Mouse (Mus musculus) neural tube, embryonic 12.5 days (tissue): Measurements from ENCODE around the gene Tgfbr2. TPM values are rescaled to one million over a fixed set of nuclear protein-coding genes. Genes with fewer than 3 reads are reported as not detected.
"Not testable (repeated sequence)": the region's sequence is repeated elsewhere in the genome, so short reads cannot be mapped to it uniquely, and the experiment has no call there.

Source experiments
- ATAC-seq: fragments of 200-750 bp; cut with Nextera tagmentation; 2 replicates; pipeline ENCODE4 v1.8.0; 2017; ENCODE audit warnings: low read depth, mild to moderate bottlenecking, moderate TSS enrichment, moderate library complexity; ENCODE audit not compliant: low FRiP score
- H3K27ac ChIP-seq: fragments of 300-500 bp; sonication (generic); 2 replicates; pipeline ENCODE4 v1.5.1; 2016
- H3K27me3 ChIP-seq: fragments of 300-500 bp; sonication (generic); replicated peaks from 2 replicates; pipeline ENCODE4 v1.6.1; 2016; ENCODE audit warnings: mild to moderate bottlenecking
- H3K36me3 ChIP-seq: fragments of 300-500 bp; sonication (generic); 2 replicates; pipeline ENCODE4 v1.6.1; 2016; ENCODE audit warnings: mild to moderate bottlenecking
- H3K4me1 ChIP-seq: fragments of 300-500 bp; sonication (generic); 2 replicates; pipeline ENCODE4 v1.6.1; 2016
- H3K4me2 ChIP-seq: fragments of 300-500 bp; sonication (generic); replicated peaks from 2 replicates; pipeline ENCODE4 v1.6.1; 2016; ENCODE audit warnings: mild to moderate bottlenecking
- H3K4me3 ChIP-seq: fragments of 300-500 bp; sonication (generic); 2 replicates; pipeline ENCODE4 v1.5.1; 2016
- H3K9ac ChIP-seq: fragments of 300-500 bp; sonication (generic); 2 replicates; pipeline ENCODE4 v1.6.1; 2016; ENCODE audit warnings: mild to moderate bottlenecking
- H3K9me3 ChIP-seq: fragments of 300-500 bp; sonication (generic); 2 replicates; pipeline ENCODE4 v1.6.1; 2016; ENCODE audit warnings: mild to moderate bottlenecking
- WGBS: fragments of 180-500 bp; shearing (Covaris S2); methylation state at CpG from one replicate; pipeline ENCODE4 v1.1.7; 2016; 5-methylcytosine and 5-hydroxymethylcytosine counted together
- polyA plus RNA-seq: library from polyadenylated mRNA; unstranded; fragments of >200 nt; fragmentation: Nextera tagmentation; extraction: Ambion mirVana; gene quantifications from 2 replicates; pipeline ENCODE4 v1.2.1, GENCODE M21; 2016

Tgfbr2 gene
- polyA plus RNA-seq, 1 experiment from 2014 or later: 14.4 TPM

DNA sequence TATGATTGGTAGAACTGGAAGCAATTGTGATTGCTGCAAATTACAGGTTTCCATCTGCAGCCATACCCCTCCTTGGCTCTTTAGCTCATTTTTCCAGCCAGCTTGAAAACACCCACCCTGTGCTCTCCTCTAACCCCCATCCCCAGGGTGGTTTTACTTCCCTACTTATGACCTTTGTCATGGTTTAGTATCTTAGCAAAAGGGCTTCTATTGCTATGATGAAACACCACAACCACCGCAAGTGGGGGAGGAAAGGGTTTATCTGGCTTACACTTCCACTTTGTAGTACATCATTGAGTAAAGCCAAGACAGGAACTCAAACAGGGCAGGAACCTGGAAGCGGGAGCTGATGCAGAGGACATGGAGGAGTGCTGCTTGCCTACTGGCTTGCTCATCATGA is 97.7 kb downstream of the Tgfbr2 start:
- Histone ChIP-seq H3K27ac (no peak overlapping the region), H3K9me3 (no peaks in the 10 kb centered on the region), H3K36me3 (no peaks in the 10 kb centered on the region), H3K9ac (no peak overlapping the region), H3K4me3 (no peak overlapping the region), H3K27me3 (no peaks in the 10 kb centered on the region), H3K4me1 (no peaks in the 10 kb centered on the region), H3K4me2 (no peak overlapping the region)
- no peak for ATAC-seq
- 92% methylated on average over 2 of the region's 2 CpGs for WGBS

DNA sequence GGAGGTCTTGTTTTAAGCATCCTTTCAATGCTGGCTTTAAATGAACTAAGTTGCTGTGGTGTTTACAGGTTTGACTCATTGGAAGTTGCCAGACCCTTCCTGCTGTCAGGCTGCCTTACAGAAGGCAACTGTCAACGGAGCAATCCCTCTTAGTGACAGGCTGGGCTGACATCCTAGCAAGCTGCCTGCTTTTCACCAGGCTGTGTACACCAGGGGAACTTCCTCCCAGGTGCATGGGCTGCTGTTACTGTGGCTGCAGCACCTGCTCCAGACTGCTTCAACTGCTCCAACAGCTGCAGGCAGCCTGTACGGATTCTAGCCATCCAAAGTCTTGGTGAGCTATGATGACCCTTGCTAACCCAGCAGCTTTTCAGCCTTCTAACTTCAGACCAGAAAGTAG is 98.2 kb downstream of the Tgfbr2 start:
- Histone ChIP-seq H3K27me3 (no peaks in the 10 kb centered on the region), H3K4me1 (no peaks in the 10 kb centered on the region), H3K4me2 (no peak overlapping the region), H3K4me3 (no peak overlapping the region), H3K9ac (no peak overlapping the region), H3K9me3 (no peaks in the 10 kb centered on the region), H3K36me3 (no peaks in the 10 kb centered on the region), H3K27ac (no peak overlapping the region)
- no peak for ATAC-seq
- 88% methylated on average over 2 of the region's 2 CpGs for WGBS

DNA sequence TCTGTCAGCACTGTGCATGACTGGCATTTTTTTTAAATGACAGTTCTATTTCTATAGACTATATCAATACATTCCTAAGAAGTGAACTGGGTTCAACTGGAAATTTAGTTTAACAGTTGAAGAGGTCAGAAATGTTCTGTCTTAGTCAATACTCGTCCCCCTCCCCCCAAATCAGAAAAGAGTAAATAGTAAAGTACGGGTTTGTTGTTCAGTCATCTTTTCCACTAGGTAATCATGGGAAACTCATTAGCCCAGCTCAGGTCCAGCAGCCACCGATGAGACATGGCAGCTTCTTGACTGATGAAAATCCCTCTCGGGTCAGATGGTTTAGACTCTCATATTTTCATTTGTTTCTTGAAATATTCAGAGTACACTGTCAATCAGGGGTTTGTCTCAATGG is 99.0 kb downstream of the Tgfbr2 start:
- ATAC-seq: no peak
- H3K27ac ChIP-seq: no peak overlapping the region
- WGBS: 83% methylated on average over 4 of the region's 4 CpGs

DNA sequence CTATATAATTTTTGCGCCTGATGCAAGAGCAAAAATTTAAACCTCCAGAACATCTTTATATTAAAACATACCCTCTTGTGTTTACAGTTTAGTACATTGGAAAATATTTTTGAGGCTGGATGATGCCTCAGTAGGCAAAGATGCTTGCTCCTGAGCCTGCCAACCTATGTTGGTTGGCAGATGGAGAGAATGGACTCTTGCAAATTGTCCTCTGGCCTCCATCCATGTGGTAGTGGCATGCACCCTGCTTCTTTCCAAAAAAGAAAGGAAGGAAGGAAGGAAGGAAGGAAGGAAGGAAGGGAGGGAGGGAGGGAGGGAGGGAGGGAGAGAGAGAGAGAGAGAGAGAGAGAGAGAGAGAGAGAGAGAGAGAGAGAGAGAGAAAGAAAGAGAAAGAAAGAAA is 103.6 kb downstream of the Tgfbr2 start:
- not testable (repeated sequence) for H3K4me2 ChIP-seq, H3K9ac ChIP-seq, H3K4me1 ChIP-seq, H3K27ac ChIP-seq, H3K4me3 ChIP-seq, ATAC-seq, H3K9me3 ChIP-seq, H3K36me3 ChIP-seq, H3K27me3 ChIP-seq
- 95% methylated on average over 1 of the region's 1 CpGs for WGBS

More for the DNA sequence above, 99.0 kb downstream of the Tgfbr2 start:
- H3K4me2 ChIP-seq: no peak overlapping the region
- H3K27me3 ChIP-seq: no peaks in the 10 kb centered on the region
- H3K36me3 ChIP-seq: no peaks in the 10 kb centered on the region
- H3K9ac ChIP-seq: no peak overlapping the region
- no peak overlapping the region for H3K4me3 ChIP-seq
- no peaks in the 10 kb centered on the region for H3K9me3 ChIP-seq
- no peaks in the 10 kb centered on the region for H3K4me1 ChIP-seq

DNA sequence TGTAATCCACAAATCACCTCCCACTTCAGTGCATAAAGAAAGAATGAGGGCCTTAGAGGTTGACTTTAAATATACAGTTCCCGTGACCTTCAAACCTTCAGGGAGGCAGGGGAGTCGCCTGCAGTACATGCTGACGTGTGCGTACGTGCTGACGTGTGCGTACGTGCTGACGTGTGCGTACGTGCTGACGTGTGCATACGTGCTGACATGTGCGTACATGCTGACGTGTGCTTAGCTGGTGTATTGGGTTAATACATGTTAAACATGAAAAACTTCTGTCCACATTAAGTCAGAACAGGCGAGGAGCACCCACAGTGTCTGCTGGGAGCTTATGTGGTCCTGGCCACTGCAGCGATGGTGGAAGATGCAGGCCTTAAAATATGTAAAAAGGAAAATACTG is 110.4 kb downstream of the Tgfbr2 start:
- Histone ChIP-seq H3K4me3 (no peak overlapping the region), H3K9ac (no peak overlapping the region), H3K4me2 (no peak overlapping the region), H3K27ac (no peak overlapping the region), H3K36me3 (no peaks in the 10 kb centered on the region), H3K4me1 (no peaks in the 10 kb centered on the region), H3K9me3 (no peaks in the 10 kb centered on the region), H3K27me3 (no peaks in the 10 kb centered on the region)
- WGBS: 93% methylated on average over 17 of the region's 17 CpGs
- ATAC-seq: no peak

DNA sequence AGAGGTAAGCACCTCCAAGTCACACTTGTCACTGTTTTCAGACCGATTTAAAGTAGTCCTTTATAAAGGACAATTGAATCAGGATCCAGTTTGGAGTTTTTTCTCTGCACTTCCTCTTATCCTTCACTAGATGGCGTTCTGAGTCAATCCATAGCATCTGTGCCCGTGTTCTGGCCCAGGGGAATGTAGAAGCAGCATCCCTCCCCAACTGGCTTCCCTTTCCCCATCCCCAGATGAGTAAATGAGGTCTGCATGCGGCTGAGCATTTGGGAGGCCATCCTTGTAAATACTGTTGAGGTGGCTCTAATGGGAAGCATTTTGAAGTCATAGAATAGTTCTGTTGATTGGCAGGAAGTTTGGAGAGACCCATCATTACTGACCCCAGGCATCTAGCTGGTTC is 114.5 kb downstream of the Tgfbr2 start:
- 14% methylated on average over 4 of the region's 4 CpGs for WGBS
- no peak for ATAC-seq
- H3K4me2 ChIP-seq: no peak overlapping the region

DNA sequence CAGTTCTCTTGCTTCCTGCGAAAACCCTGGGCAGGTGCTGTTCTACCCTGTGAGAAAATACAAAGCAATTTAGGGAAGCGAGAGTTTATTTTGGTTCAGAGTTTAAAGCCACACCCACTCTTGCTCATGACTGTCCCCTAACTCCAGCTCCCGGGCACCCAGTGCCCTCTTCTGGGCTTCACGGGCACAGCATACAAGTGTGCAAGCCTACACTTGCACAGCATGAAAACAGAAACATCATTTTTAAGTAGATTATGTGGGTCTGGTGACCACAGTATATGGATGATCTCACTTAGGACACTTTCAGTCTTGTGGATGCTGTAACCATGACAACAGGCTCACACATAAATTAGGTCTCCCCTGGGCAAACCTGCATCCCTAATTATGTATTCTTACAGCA is 116.0 kb downstream of the Tgfbr2 start:
- Histone ChIP-seq H3K4me1 (no peaks in the 10 kb centered on the region), H3K27me3 (no peaks in the 10 kb centered on the region), H3K4me2 (no peak overlapping the region), H3K36me3 (no peaks in the 10 kb centered on the region), H3K27ac (no peak overlapping the region), H3K9ac (no peak overlapping the region), H3K4me3 (no peak overlapping the region), H3K9me3 (no peaks in the 10 kb centered on the region)
- ATAC-seq: no peak
- 63% methylated on average over 4 of the region's 4 CpGs for WGBS

More for the DNA sequence above, 114.5 kb downstream of the Tgfbr2 start:
- no peak overlapping the region for H3K27ac ChIP-seq
- no peak overlapping the region for H3K4me3 ChIP-seq
- no peaks in the 10 kb centered on the region for H3K36me3 ChIP-seq
- H3K9ac ChIP-seq: no peak overlapping the region
- H3K4me1 ChIP-seq: no peaks in the 10 kb centered on the region
- H3K27me3 ChIP-seq: no peaks in the 10 kb centered on the region
- H3K9me3 ChIP-seq: no peaks in the 10 kb centered on the region

DNA sequence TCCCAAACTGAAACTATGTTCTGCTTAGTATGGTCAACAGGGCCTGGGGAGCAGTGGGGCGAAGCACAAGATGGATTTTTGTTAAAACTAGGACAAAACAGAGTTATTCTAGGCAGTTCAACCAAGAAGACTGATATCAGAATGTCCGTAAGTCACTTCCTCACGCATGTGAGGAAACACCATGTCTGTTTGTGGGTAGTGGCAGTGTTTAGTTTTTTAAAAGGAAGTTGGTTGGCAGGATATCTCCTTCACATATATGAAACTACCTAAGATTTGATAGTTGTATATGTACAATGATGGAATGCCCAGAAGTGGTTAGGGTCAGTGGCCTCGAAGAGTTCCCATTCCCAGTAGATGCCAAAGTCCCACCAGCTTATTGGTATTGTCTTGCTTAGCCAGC is 116.7 kb downstream of the Tgfbr2 start:
- Histone ChIP-seq H3K27ac (no peak overlapping the region), H3K4me2 (no peak overlapping the region), H3K36me3 (no peaks in the 10 kb centered on the region), H3K27me3 (no peaks in the 10 kb centered on the region), H3K4me1 (no peaks in the 10 kb centered on the region), H3K9ac (no peak overlapping the region), H3K9me3 (no peaks in the 10 kb centered on the region), H3K4me3 (no peak overlapping the region)
- WGBS: 93% methylated on average over 4 of the region's 4 CpGs
- ATAC-seq: no peak

DNA sequence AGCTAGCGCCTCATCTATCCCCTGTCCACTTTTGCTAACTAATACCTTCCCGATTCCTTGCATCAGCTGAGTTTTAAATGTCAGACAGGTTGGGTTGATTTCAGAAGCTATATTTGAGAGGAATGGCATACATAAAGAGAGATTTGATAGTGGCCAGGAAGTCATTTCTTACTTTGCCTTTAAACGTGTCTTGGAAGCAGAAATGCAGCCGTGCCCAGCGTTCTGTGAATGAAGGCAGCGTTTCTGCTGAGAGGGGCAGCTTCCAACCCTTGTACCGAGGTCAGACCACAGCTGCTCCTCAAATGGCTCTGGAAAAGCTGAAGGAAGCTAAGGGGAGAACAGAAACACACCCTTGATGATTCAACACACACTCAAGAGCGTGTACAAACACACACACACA is 121.2 kb downstream of the Tgfbr2 start:
- Histone ChIP-seq H3K4me2 (no peak overlapping the region), H3K9ac (no peak overlapping the region), H3K36me3 (no peaks in the 10 kb centered on the region), H3K4me1 (no peaks in the 10 kb centered on the region), H3K27ac (no peak overlapping the region), H3K27me3 (no peaks in the 10 kb centered on the region), H3K9me3 (no peaks in the 10 kb centered on the region), H3K4me3 (no peak overlapping the region)
- no peak for ATAC-seq
- 81% methylated on average over 8 of the region's 8 CpGs for WGBS

DNA sequence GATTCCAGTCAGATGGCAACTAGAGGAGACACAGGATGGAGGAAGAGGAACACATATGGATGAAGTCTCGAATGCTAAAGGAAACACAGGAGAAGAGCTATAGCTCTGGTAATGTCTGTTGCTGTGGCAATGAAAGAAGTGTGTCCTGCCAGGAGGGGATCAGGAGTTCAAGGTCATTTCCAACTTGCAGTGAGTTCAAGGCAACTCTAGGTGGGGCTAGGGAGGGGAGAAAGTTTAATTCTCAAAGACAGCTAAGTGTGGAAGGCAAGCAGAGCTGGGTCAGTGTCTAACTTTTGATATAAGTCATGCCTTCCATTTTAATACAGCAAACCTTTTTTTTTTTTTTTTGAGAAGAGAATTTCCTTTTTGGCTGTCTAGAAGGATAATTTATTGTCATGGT is 125.2 kb downstream of the Tgfbr2 start:
- no peak overlapping the region for H3K27ac ChIP-seq
- H3K36me3 ChIP-seq: no peaks in the 10 kb centered on the region
- no peak overlapping the region for H3K9ac ChIP-seq
- H3K4me2 ChIP-seq: no peak overlapping the region
- H3K9me3 ChIP-seq: no peaks in the 10 kb centered on the region
- H3K27me3 ChIP-seq: no peaks in the 10 kb centered on the region
- no peak overlapping the region for H3K4me3 ChIP-seq
- 81% methylated on average over 1 of the region's 1 CpGs for WGBS
- no peak for ATAC-seq
- H3K4me1 ChIP-seq: no peaks in the 10 kb centered on the region

DNA sequence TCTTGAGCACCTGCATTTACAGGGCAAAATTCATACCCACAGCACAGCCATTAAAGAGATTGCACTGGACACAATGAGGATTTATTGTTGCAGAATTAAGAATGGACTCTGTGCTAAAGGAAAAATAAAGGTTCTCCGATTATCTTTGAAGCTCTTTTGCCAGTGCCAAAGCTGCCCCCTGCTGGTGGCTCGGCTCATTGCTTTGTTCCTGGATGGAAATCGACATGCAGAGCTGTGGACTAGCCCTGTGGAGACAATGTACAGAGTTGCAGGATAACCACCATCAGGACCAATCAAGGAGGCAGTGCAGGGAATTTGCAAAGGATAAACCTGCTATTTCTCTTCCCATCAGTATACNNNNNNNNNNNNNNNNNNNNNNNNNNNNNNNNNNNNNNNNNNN is 133.4 kb downstream of the Tgfbr2 start:
- H3K9me3 ChIP-seq: no peaks in the 10 kb centered on the region
- no peaks in the 10 kb centered on the region for H3K36me3 ChIP-seq
- ATAC-seq: no peak
- no peaks in the 10 kb centered on the region for H3K27me3 ChIP-seq
- H3K9ac ChIP-seq: no peak overlapping the region
- H3K4me3 ChIP-seq: no peak overlapping the region
- no peak overlapping the region for H3K27ac ChIP-seq
- 15% methylated on average over 3 of the region's 3 CpGs for WGBS
- no peaks in the 10 kb centered on the region for H3K4me1 ChIP-seq
- no peak overlapping the region for H3K4me2 ChIP-seq

DNA sequence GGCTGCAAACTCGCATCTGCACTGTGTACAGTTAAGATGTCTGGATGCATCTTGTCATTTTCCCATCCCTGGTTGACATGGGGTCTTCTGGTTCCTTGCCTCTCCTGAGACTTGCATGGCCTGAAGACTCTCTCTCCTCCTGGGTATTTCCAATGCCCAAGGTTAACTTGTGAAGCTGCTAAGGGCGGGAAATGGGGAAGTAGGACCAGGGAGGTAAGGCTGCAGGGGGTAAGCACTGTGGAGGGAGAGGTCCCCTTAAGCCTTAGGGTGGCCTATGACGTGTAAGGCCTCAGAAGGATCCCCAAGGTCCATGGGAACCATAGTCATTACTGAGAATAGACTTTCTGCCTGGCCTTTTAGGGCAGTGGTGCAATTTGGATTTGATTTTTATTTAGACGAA is 133.8 kb downstream of the Tgfbr2 start:
- H3K9ac ChIP-seq: no peak overlapping the region
- H3K36me3 ChIP-seq: no peaks in the 10 kb centered on the region
- H3K4me1 ChIP-seq: no peaks in the 10 kb centered on the region
- no peak overlapping the region for H3K27ac ChIP-seq
- H3K9me3 ChIP-seq: no peaks in the 10 kb centered on the region
- no peak overlapping the region for H3K4me2 ChIP-seq
- ATAC-seq: 0 out of 2 replicates have a peak, but pooled peaks have one; percentile 29
- 66% methylated on average over 4 of the region's 4 CpGs for WGBS
- no peaks in the 10 kb centered on the region for H3K27me3 ChIP-seq
- no peak overlapping the region for H3K4me3 ChIP-seq

DNA sequence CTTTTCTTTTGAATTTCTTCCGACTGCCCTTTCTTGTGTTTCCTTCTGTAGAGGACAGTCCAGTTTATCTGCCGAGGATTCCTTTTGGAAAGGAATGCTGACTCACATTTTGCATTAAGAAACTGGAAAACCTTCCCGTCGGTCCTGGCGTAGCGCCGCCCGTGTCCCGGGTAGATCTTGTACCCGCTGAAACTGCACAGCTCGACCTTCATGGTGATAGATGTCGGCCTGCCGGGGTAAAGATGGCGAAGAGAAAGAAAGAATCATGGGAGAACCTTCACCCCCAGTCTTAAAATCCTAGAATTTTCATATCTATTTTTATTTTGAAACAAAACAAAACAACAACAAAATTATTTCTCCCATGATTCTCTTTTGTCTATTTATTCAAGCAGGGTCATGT is 134.3 kb downstream of the Tgfbr2 start:
- H3K9ac ChIP-seq, ATAC-seq, H3K27me3 ChIP-seq, H3K4me2 ChIP-seq, H3K36me3 ChIP-seq, H3K4me3 ChIP-seq, H3K9me3 ChIP-seq, H3K27ac ChIP-seq, H3K4me1 ChIP-seq: not testable (repeated sequence)
- WGBS: 92% methylated on average over 14 of the region's 14 CpGs

DNA sequence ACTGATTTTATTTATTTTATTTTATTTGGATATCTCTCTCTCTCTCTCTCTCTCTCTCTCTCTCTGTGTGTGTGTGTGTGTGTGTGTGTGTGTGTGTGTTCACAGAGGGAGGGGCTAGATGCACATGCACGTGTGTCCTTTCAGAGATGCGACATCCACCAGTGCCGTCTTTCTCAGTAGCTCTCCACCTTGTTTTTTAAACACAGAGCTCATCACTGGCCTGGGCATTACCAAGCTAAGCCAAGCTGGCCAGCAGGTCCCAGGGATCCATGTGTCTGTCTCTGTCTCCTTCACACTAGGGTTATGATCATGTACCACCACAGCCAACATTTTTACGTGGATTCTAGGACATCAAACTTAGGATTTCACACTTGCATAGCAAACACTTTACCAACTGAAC is 135.2 kb downstream of the Tgfbr2 start:
- H3K4me2 ChIP-seq: no peak overlapping the region
- ATAC-seq: no peak
- H3K27me3 ChIP-seq: no peaks in the 10 kb centered on the region
- H3K9me3 ChIP-seq: no peaks in the 10 kb centered on the region
- no peak overlapping the region for H3K9ac ChIP-seq
- no peak overlapping the region for H3K4me3 ChIP-seq
- no peak overlapping the region for H3K27ac ChIP-seq
- no peaks in the 10 kb centered on the region for H3K4me1 ChIP-seq
- no peaks in the 10 kb centered on the region for H3K36me3 ChIP-seq
- 89% methylated on average over 4 of the region's 4 CpGs for WGBS
